Mouse (Mus musculus) regulatory T cell (primary cell): ENCODE data around the gene Ksr2.
"Not testable (repeated sequence)": the region's sequence is repeated elsewhere in the genome, so short reads cannot be mapped to it uniquely, and the experiment has no call there.

Experiments
- in situ Hi-C: fragments of 300-600 bp; cut with MboI, MseI; formaldehyde crosslinking; loops from one replicate; pipeline ENCODE4 v1.15.1; 2025; ENCODE audit warnings: high pct_unique_total_duplicates

Ksr2 gene

DNA sequence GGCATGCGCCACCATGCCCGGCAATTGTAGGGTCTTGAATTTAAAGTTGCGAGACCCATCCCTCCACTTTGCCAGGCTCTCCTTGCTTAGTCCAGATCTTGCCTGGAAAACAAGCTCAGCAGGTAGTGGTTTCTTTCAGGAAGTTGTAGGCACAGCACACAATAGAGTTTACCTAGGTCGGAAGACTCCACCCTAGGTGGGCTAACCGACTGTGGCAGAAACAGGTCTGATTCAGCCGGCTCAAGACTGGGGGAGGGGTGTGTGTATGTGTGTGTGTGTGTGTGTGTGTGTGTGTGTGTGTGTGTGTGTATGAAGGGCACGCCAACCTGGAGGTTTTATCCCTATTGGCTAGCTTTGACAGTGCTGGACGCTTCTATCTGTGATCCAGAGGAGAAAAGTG is 10.2 kb upstream of the Ksr2 start:
- in situ Hi-C loops: no loop called here

DNA sequence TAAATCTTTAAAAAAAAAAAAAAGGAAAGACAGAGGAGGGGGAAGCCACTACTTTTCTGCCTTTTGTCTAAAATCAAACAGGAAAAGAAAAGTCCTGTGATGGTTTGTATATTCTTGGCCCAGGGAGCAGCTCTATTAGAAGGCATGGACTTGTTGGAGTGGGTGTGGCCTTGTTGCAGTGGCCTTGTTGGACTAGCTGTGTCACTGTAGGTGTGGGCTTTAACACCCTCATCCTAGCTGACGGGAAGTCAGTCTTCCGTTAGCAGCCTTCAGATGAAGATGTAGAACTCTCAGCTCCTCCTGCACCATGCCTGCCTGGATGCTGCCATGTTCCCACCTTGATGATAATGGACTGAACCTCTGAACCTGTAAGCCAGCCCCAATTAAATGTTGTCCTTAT is 9.1 kb upstream of the Ksr2 start:
- in situ Hi-C loops: not testable (repeated sequence)

DNA sequence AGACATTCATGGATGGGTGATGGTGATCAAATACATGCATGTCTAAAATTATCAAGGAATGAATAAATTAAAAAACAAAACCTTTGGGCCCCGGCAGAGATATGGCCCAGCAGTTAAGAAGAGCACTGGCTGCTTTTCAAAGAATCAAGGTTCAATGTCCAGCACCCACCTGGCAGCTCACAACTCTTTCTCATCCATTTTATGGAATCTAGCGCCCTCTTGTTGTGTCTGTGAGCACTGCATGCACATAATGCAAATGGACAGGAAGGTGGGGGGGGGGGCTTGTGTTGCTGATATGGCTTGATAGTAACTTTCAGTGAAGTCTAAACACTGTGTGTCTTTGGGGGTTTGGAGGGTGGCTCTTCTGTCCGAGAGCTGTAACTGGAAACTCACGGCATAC is 5.6 kb upstream of the Ksr2 start:
- in situ Hi-C loops: no loop called here

DNA sequence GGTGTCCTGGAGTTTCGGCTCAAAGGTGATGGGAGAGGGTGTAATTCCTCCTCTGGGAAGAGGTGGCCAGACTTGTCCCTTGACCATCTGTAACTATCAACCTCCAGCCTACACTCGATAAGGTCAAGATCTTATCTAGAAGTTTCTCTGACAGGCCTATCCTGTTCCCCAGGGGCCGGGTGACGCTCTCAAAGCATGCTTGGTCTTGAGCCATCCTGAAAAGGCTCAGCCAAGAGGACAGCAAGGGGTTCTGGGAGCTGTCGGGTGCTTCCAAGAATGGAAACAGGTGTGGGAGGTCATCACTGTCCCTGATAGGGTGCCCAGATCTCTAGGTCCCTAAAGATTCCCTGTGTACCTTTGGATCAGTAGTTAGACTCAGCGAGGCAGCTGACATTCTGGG is 4.4 kb upstream of the Ksr2 start:
- in situ Hi-C loops: no loop called here

DNA sequence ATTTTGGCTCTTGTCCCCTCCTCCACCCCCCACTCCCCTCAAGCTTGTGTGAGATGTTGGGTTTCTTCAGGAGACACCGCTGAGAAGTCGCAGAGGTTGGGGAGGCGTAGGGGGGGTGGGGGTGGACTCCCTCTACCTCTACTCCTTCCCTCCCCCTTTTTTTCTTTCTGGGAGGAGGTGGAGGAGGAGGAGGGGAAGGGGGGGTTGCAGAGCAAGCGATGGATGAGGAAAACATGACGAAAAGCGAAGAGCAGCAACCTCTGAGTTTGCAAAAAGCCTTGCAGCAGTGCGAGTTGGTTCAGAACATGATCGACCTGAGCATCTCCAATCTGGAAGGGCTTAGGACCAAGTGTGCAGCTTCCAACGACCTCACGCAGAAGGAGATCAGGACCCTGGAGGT is 811 bp downstream of the Ksr2 start:
- in situ Hi-C loops: no loop called here

DNA sequence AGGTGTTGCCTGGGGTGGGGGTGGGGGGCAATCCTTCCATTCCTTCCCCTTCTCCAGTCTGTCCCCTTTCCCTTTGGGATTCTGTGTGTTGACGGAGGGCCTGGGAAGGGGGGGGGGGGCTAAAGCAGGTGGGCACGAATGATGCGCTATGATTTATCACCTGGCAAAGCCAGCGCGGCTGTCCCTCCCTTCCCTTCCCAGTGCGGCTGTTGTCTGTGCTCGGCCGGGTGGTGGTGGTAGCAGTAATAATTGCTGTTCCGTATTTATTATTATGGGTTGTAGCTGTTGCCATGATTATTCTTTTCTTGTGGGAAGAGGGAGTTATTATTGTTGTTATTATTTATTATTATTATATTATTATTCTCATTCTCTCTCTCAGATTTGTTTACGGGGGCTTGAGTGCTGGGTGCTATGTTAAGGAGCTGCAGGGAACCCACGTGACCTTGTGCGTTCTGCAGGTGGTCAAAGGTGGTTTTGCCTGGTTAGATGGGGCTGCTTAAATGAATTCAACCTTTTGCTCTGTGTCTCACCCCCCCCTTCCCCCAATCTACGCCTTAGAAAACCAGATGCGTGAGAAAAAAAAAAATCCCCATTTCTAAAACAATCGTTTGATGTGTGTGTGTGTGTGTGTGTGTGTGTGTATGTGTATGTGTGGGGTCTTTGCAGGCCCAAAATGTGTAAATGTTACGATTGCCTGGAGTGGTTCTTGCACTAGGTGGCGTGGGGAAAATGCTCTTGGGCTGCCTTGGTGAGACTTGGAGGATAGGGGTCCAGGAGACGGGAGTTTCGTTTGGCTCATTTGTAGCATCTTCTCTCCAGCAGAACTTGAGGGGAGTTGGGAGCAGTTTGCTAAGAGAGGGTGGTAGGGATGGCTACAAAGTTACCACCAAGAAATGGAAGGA is 1.5 kb downstream of the Ksr2 start:
- in situ Hi-C loops: no loop called here

DNA sequence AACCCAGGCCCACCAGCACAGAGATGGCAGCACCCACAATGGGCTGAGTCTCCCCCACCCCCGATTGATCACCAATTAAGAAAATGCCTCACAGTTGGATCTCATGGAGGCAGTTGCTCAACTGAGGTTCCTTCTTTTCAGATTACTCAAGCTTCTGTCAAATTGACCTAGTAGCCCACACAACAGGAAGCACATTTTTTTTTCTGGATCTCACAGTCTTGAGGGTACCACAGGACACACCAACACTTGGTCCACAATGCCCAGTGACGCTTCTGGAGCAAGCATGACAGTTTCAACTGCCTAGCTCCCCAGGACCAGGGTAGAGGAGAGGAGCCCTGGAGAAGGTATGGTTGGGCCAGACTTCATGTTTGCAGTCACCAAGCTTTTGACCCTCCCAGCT is 3.6 kb downstream of the Ksr2 start:
- in situ Hi-C loops: no loop called here

DNA sequence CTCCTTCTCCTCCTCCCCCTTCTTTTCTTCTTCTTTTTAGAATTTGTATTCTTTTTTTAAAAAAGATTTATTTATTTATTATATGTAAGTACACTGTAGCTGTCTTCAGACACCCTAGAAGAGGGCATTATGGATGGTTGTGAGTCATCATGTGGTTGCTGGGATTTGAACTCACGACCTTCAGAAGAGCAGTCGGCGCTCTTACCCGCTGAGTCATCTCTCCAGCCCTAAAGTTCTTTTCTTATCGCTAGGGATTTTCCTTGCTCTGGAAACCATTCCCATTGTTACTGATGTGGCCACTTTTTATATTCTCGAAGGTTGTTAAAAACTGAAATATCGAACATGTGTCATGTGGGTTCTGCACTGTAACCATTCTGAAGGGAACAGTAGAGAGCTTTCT is 19.7 kb downstream of the Ksr2 start:
- in situ Hi-C loops: not testable (repeated sequence)

DNA sequence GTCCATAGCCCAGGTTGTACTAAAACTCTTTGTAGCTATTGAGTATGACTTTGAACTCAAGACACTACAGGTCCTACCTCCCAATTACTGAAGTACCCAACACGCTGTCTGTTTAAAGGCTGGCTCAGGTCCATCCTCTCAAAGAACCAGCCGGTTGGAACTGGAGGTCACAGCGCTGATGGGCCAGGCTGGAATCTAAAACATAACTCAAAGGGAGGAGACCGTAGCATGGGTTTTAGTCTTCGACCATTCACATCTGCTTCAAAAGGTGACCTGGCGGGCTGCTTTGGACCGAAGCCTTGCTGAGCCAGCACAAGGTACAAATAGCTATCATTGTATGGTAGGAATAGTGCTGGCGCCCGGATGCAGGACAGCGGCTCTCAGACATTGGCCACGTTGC is 26.5 kb downstream of the Ksr2 start:
- in situ Hi-C loops: loop anchor here (10.0 kb wide), 1 partner anchor 545 kb away; no protein-coding TSS in a partner anchor

DNA sequence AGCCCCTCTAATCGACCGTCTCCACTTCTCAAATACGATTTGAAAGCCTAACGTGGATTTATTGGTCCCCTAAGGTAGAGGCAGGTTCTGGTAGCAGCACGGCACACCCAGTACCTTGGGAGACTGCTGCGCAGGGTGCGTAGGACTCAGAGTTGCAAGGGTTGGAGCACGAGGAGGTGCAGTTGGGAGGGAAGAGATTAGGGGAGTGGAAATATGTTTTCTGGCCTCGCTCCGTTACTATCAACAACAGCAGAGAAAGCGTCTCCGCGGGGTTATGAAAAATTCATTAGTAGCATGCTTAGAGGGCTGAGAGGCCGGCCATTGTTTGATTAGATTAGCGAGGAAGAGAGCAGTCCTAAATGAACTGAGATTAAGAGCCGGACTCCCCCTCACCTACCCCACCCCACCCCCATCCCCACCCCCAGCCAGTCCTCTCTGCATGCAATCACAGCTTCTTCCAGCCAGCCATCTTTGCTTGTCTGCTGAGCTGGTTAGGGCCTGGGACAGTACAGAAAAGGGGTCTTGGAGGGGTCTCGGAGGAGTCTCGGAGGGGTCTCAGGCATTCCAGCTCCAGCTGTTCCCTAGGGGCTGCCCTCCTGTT is 27.5 kb downstream of the Ksr2 start:
- in situ Hi-C loops: loop anchor here (10.0 kb wide), 1 partner anchor 547 kb away; no protein-coding TSS in a partner anchor

DNA sequence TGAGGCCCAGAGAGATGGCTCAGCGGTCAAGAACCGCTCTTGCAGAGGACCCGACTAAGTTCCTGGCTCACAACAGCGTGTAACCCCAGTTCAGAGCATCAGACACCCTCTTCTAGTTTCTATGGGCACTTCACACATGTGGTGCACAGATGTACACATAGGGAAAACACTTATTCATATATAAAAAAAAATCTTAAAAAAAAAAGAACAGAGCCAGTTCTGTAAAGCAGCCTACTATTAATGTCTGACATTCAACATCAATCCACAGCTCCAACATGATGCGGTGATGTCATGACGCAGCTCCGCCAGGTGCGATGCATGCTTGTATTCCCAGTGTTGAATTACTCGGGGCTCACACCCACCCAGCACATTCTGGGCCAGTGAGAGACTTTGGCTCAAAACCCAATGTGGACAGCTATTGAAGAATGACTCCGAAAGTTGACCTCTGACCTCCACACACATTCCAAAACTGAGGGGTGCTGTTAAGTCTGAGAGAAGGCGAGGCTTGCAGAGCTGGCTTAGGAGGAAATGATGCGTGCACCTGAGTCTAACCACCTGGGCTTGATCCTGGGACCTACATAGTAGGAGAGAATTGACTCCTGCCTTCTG is 28.5 kb downstream of the Ksr2 start:
- in situ Hi-C loops: loop anchor here (10.0 kb wide), 1 partner anchor 547 kb away; no protein-coding TSS in a partner anchor

DNA sequence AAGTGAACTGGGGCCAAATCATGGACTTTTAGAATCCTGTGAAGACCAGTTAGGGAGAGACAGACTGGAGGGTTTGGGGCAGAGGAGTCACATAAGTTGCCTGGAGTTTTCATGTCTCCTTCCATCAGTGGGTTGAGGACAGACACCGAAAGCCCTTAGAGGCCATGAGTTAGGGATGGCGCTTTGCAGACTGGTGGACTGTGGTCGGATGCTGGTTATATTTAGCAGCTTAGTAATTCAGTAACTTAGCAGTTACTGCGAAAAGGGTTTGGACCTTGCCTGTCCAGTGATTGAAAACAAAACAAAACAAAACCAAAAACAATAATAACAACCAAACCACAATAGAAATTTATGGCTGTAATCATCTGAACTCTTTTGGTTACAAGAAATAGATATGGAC is 29.3 kb downstream of the Ksr2 start:
- in situ Hi-C loops: loop anchor here (10.0 kb wide), 1 partner anchor 548 kb away; no protein-coding TSS in a partner anchor

DNA sequence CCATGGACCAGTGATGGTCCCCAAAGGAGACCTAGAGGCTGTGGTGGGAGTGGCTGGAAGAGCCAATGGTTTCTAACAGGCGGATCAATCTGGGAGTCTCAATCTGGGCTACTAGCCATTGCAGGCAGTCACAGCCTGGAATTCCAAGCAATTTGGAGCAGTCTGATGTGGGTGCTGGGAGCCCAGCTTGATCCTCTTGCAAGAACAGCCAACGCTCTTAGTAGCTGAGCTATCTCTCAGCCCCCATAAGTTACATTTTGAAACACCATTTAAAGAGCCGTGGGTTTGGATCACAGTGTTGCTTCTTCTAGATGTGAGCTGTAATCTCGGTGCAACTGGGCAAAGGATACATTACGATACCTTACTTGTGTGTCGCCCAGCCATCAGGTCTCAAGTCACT is 30.1 kb downstream of the Ksr2 start:
- in situ Hi-C loops: loop anchor here (10.0 kb wide), 1 partner anchor 549 kb away; no protein-coding TSS in a partner anchor

DNA sequence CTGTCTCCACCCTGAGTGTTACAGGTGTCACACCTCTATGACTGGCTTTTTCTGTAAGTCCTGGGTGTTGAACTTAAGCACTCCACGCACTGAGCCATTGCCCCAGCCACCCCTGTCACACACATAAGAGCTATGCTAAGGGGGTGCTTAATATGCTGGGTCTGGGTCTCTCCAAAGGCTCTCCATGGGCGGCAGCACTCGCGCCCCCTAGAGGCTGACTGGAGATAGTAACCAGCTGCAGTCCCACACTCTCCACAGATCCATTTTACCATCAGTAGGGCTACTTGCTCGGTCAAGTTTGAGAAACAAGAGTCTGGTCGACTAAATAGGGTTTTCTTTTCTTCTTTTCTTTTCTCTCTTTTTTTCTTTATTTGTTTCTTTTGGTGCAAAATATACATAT is 33.9 kb downstream of the Ksr2 start:
- in situ Hi-C loops: loop anchor here (10.0 kb wide), 1 partner anchor 553 kb away; no protein-coding TSS in a partner anchor

DNA sequence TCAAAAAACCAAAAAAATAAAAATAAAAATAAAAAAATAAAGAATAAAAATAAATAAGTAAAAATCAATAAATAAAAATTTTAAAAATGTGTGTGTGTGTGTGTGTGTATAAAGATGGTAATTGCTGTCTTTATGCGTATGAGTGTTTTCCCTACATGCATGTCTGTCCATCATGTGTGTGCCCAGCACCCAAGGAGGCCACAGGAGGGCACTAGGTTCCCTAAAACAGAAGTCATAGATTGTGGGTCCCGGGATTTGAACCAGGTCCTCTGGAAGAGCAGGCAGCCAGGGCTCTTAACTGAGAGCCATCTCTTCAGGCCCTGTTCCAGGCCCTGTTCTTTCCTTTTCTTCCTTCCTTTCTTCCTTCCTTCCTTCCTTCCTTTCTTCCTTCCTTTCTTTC is 38.2 kb downstream of the Ksr2 start:
- in situ Hi-C loops: no loop called here

DNA sequence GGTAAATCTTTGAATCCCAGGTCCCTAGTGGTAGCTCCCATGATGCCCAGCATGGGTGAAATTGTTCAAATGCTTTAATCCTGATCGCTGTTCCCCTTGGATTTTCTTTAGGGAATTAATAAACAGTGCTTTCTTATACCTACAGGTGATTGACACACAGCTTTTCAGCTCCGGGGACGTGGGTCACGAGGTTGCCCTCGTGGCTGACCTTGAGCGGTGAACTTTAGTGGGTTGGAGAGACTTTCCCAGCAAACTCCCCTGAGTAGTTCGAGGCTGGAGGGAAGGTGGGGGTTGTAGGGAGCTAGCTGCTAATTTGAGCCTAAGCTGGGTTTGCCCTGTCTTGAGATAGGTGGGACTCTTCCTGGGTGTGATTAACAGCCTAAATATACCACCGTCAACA is 41.7 kb downstream of the Ksr2 start:
- in situ Hi-C loops: no loop called here

DNA sequence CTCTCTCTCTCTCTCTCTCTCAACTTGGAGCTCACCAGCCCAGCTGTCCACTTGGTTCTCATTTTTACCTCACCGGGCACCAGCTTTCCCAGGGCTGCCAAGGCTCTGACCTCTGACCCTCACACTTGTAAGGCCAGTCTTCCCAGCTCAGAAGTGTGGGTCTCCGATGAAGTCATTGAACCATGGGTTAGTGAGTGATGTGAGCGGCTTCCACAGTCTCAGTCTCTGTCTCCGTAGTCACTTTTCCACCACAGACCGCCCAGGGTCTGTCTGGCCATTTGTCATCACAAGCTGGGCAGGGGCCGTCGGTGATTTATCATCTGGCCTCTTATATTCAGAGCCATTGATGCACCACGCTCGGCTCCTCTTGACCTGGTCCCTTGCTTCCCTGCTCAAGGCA is 43.3 kb downstream of the Ksr2 start:
- in situ Hi-C loops: no loop called here

DNA sequence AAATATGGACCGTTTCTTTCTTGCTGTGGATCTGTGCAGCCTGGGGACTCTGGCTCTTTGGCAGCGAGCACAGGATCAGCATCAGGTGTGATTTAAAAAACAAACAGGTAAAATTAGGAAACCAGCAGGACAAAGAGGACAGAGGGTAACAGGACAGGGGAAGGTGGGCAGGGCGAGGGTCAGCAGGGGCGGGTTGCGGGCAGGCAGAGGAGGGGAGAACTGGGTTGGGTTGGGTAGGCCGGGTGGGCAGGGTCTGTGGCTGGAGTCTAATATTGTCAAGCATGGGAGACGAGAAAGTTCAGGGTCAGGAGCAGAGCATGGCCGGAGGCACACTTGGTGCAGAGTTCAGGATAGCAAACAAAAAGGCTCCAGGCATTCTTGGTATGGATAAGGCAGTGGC is 43.8 kb downstream of the Ksr2 start:
- in situ Hi-C loops: no loop called here

DNA sequence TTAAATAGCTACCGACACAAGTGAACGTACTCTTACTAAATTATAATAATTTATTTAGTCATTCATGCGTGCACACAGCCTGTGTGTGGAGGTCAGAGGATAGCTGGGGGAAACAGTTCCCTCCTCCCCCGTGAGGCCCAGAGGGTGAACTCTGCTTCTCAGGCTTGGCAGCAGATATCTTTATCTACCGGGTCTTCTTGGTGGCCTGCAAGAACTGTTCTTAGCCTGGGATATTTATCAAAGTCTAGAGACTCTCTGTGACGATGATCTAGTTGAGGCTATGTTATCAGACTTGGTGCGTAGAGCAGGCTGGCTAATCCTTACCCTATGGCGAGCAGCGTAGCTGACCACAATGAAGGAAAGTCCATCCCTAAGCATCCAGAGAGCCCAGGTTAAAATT is 45.1 kb downstream of the Ksr2 start:
- in situ Hi-C loops: no loop called here

DNA sequence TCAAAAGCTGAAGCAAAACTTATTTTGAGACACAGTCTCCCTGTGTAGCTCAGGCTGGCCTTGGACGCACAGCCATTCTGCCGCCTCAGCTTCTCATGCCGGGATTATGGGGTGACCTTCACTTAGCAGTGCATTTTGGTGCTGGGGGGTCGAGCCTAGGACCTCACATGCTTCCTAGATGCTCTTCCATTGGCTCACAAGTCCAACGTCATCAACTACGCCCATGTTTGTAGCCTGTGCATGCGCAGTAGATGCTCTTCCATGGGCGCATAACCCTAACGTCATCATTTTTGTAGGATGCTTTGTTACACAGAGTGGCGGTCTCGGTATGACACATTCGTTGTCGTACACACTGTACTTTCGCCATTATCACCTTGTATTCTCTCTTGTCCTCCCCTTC is 46.5 kb downstream of the Ksr2 start:
- in situ Hi-C loops: no loop called here

DNA sequence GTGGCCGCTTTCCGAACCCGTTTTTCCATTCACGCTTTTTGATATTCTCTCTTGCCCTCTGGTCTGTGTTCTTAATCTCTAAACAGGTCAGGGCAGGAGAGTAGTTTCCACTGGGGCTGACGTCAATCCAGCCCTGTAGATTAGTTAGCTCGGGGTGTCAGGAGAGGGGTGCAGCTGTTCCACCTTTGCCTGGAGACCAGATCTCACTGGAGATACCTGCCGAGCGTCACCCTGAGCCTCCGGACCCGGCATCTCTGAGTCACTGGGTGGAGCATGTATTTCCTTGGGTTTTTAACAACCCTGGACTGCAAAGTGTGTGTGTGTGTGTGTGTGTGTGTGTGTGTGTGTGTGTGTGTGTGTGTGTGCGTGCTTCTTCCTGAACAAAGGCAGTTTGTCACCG is 53.3 kb downstream of the Ksr2 start:
- in situ Hi-C loops: no loop called here

DNA sequence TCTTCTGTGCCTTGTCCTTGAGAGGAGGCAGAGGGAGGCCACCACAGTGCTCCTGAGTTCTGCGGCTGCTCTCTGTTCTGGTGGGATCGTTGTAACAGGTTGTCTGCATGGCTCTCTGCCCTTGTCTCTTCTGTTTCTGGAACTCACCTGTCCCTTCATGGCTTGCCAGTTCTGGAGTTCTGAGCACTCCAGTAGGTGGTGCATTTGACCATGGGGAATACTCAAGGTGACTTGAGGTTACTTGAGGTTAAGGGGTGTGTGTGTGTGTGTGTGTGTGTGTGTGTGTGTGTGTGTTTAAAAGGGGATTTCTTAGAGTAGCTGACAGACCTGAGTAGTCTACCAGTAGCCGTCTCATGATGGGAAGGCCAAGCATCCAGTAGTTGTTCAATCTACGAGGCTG is 55.2 kb downstream of the Ksr2 start:
- in situ Hi-C loops: no loop called here

DNA sequence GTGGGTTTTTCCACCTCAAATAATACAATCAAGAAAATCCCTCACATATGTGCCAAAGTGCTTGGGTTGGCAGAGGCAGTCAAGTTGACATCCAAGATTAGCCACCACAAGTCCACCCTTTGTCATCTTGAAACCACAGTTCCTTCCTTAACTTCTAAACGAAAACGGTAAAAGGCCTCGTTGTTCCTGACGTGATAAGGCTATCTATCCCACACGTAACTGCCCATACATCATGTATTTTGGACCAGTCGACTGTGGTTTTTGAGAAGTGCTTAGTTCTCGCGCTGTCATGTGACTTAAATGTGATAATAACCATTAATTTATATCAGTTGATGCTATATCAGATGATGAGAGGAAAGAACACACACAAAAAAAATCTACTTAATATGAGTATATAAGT is 55.8 kb downstream of the Ksr2 start:
- in situ Hi-C loops: no loop called here
